Mouse (Mus musculus): ENCODE measurements around the gene Rdh13.

- TF ChIP-seq CTCF (IDR thresholded peaks at IDR 0.05; ENCODE audit: control insufficient read depth, insufficient read depth, insufficient read length) (no peak), CEBPB (IDR thresholded peaks at IDR 0.05; ENCODE audit: low read depth) (no peak), MAX (IDR thresholded peaks at IDR 0.05) (no peak), MYOD1 (IDR thresholded peaks at IDR 0.05; ENCODE audit: control insufficient read depth, insufficient read length, low read depth) (no peak)
These were observed 48.5 kb upstream of the Rdh13 start for GRCm38 (mm10) chr7:4493991-4494390.

All from C2C12 (cell line).